Mouse (Mus musculus) liver, postnatal 0 days (tissue): ENCODE measurements around the gene Pitpnm2.

Experiments
- CTCF ChIP-seq: sonication (generic); IDR thresholded peaks from 2 replicates; pipeline ENCODE4 v1.5.1; 2016; ENCODE audit warnings: antibody characterized with exemption, low read depth
- EP300 ChIP-seq: IDR thresholded peaks from 2 replicates; pipeline ENCODE4 v1.6.1; 2016; ENCODE audit warnings: antibody characterized with exemption, low read depth, mild to moderate bottlenecking

- TF ChIP-seq CTCF (no peak), EP300 (no peak)
Observed at GRCm38 (mm10) chr5:124193286-124194112, 56.1 kb downstream of the Pitpnm2 start.
